In genomic region chr5:66980862-66981261, GRCm38 (mm10) we compare ENCODE assay signal across 17 mouse cellular contexts.
DNase-seq lines count a peak whose midpoint lies in the region; ATAC-seq lines count a peak whose summit lies in the region.
"Had no signal": no experiment of that assay in that cellular context is flagged by ENCODE, and none has a peak within 500 bp of the region (broad histone marks: within the 10 kb centered on the region; RNA-seq: fewer than 3 reads in every experiment).

No protein-coding gene starts in this region.

- peaks cover 7% of the 10 kb centered on the region for H3K36me3 ChIP-seq in lung, embryonic 16.5 days (ENCODE audit: control insufficient read depth, insufficient read depth, low read length)
- H3K36me3 ChIP-seq: stomach, embryonic 15.5 days had no signal

- peaks cover 4% of the 10 kb centered on the region; the same call in 1 of the 2 replicates for H3K4me1 ChIP-seq in lung, embryonic 16.5 days (replicated peaks; ENCODE audit: control insufficient read depth, insufficient read depth, low read length)
- H3K4me1 ChIP-seq: stomach, embryonic 15.5 days had no signal

- no peaks in the 10 kb centered on the region for H3K9me3 ChIP-seq in lung, embryonic 16.5 days (ENCODE audit: control insufficient read depth, low read length)
- H3K9me3 ChIP-seq: limb, embryonic 12.5 days; neural tube, embryonic 13.5 days; stomach, embryonic 15.5 days had no signal

- H3K4me3 ChIP-seq in lung, embryonic 16.5 days (ENCODE audit: low read length): no peak overlapping the region
- H3K4me3 ChIP-seq: limb, embryonic 12.5 days; neural tube, embryonic 13.5 days; stomach, embryonic 15.5 days had no signal

- intact Hi-C loops in left cerebral cortex, postnatal 14 days (cut with DNase I): no loop called here

- no peak overlapping the region for H3K9ac ChIP-seq in lung, embryonic 16.5 days (ENCODE audit: low read length)
- H3K9ac ChIP-seq: limb, embryonic 12.5 days; liver, embryonic 14.5 days; neural tube, embryonic 13.5 days; stomach, embryonic 15.5 days had no signal

- no peak overlapping the region for H3K4me2 ChIP-seq in lung, embryonic 16.5 days (ENCODE audit: low read depth, low read length)
- H3K4me2 ChIP-seq: limb, embryonic 12.5 days; neural tube, embryonic 13.5 days; stomach, embryonic 15.5 days had no signal

- H3K27ac ChIP-seq in lung, embryonic 16.5 days (ENCODE audit: low read length): peak overlapping the region; percentile 9; the same call in 1 of the 2 replicates
- H3K27ac ChIP-seq: limb, embryonic 12.5 days; liver, embryonic 14.5 days; neural tube, embryonic 13.5 days; stomach, embryonic 15.5 days had no signal

- 55% methylated on average over 4 of the region's 4 CpGs for WGBS in lung, embryonic 16.5 days

- DNase-seq in frontal cortex, postnatal 10 days (ENCODE audit: low spot score in 2 of 2): no peak
- no peak for DNase-seq in lung, postnatal 25 days (ENCODE audit: low spot score)
- peak; percentile 63 to 65 for DNase-seq in left cerebral cortex, postnatal 14 days (ENCODE audit: low spot score in 2 of 2)
- no peak for DNase-seq in embryo, embryonic 9.5 days (ENCODE audit: extremely low spot score)
- DNase-seq in kidney, adult 11 months: no peak
- DNase-seq: gastrocnemius, postnatal 10 days; heart, postnatal 4 days; kidney, adult 9 months; lung, postnatal 10 days; spleen, adult 18-20 months had no signal

- ATAC-seq in frontal cortex, adult (ENCODE audit: low TSS enrichment): peak; percentile 60
- no peak for ATAC-seq in lung, embryonic 16.5 days (ENCODE audit: low read depth)
- ATAC-seq: activated CD4-positive, CD25-positive, alpha-beta regulatory T cell, adult 4 months had no signal

- no peaks in the 10 kb centered on the region for H3K27me3 ChIP-seq in lung, embryonic 16.5 days (ENCODE audit: control insufficient read depth, insufficient read depth, low read depth, low read length)
- H3K27me3 ChIP-seq: limb, embryonic 12.5 days; neural tube, embryonic 13.5 days; stomach, embryonic 15.5 days had no signal

Comparison
In these comparisons a context has a peak if more than half of its experiments do, and no peak if none do; other contexts are left out.
1. DNase-seq: peak in left cerebral cortex, postnatal 14 days (2 of 2); none in frontal cortex, postnatal 10 days (0 of 2), lung, postnatal 25 days (single experiment), embryo, embryonic 9.5 days (single experiment) and kidney, adult 11 months (single experiment).